Mouse (Mus musculus) urinary bladder, postnatal 14 days (tissue): ENCODE results near the gene Ak5.
A peak's percentile ranks its signal among the peaks of the same experiment; 100 is the strongest.

Experiments used
- DNase-seq: peaks from one replicate; pipeline ENCODE4 v3.0.0; 2021; ENCODE audit warnings: low spot score

The Ak5 gene

DNA sequence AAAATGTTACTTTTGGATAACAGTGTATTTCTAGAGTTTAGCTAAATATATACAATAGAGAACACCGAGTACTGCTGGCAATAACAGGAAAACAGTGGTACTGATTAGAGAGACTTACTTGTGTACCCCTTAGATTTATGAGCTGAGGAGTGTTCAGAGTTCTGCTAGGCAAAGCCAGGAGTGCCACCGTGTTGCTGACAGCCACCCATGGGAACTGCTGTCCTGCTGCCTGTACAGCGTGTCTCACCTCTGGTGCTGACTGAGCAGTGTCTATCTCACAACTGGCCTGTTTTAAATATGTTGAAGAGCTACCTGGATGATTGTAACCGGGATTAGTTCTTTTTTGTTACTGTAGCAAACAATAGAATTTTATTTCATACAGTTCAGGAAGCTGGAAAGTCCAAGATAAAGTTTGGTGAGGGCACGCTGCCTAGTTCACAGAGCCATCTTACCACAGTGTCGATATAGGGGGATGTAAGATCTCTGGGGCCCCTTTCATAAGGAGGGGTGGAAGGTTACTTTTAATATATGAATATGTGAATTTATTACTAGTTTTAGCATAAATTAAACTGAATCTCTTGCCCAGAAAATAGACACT, 103.5 kb downstream of the Ak5 start:
- DNase-seq = no peak

DNA sequence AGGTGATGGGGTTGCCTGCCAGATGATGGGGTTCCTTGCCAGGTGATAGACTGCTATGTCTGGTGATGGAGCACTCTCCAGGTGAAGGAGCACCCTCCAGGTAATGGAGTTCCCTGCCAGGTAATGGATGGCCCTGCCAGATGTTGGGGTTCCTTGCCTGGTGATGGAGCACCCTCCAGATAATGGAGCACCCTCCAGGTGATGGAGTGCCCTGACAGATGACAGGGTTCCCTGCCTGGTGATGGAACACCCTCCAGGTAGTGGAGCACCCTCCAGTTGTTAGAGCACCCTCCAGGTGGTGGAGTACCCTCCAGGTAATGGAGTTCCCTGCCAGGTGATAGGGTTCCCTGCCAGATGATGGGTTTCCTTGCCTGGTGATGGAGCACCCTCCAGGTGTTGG, 104.3 kb downstream of the Ak5 start:
- DNase-seq = no peak

DNA sequence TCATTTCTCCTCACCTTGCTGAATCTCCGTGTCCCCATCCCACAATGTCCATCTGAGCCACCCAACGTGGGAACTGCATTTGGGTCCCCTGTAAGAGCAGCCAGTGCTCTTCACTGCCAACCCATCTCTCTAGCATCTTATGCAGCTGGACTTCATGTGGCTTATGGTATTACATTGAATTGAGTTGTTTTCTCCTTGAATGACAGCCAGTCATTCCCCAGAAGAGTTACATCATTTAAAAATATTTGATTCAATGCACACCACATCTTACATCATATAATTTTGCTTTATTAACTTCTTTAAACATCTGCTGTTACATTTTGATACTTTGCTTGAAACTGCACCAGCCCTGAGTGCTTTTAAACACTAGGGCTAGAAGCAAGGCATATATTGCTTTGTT, 106.5 kb downstream of the Ak5 start:
- no peak for DNase-seq

DNA sequence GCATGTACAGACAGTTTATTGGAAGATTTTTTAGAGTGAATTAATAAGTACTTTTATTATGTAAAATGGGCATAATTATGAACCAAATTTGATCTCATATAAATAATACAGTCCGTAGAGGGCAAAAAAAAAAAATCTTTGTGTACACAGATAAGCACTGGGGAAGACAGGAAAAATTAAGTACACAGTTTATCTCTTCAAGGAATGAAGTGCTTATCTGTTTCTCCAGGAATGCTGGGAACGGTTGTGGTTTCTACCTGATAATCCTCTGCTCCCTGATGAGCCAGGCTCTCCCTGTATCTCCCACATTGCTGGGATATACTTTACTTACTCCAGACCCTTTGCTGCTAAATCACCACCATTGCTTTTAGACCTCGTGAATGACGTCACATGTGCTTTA, 108.9 kb downstream of the Ak5 start:
- no peak for DNase-seq

DNA sequence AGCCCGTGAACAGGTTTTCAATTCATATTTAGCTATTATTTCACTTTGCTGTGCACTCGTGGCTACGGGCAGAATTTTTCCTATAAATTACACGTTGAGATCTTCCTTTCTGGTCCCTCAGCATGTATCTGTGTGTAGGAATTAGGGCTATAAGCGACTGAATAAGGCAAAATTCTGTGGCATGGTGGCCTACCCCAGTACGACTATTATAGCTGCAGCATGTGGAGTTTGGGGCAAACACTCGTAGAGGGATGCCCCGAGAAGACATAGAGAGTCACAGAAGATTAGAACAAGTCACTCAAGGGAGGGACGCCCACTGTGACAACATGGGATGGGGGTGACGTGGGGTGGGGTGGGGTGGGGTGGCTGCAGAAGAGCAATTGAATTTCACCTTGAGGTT, 110.1 kb downstream of the Ak5 start:
- no peak for DNase-seq

DNA sequence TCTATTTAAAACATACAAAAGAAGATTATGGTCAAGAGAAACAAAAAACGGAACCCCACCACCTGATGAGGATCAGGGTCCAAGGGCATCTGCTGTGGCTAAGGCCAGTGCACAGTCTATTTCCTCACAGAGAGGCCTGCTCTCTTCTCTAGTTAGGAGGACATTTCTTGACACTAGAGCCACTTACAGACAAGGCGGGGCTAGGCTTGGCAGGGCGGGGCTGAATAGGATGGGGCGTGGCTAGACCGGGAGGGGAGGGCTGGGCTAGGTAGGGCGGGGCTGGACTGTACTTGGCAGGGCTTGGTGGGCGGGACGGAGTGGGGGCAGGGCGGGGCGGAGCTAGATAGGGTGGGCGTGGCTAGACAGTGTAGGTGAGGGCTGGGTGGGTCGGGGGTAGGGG, 110.5 kb downstream of the Ak5 start:
- DNase-seq = peak; percentile 37

DNA sequence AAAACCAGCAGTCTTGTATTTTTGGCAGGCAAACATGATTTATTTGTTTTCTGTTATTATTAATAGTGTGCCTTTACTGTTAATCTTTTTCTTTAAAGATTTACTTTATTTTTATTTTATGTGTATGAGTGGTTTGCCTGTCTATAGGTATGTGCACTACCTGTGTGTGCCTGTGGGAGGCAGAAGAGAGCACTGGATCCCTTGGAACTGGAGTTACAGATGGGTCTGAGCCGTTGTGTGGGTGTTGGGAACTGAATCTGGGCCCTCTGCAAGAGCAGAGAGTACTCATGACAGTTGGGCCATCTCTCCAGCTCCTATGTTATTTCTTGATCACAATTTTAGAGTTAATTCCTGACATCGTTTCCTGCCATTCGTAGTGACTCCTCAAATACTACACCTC, 111.2 kb downstream of the Ak5 start:
- DNase-seq = no peak

DNA sequence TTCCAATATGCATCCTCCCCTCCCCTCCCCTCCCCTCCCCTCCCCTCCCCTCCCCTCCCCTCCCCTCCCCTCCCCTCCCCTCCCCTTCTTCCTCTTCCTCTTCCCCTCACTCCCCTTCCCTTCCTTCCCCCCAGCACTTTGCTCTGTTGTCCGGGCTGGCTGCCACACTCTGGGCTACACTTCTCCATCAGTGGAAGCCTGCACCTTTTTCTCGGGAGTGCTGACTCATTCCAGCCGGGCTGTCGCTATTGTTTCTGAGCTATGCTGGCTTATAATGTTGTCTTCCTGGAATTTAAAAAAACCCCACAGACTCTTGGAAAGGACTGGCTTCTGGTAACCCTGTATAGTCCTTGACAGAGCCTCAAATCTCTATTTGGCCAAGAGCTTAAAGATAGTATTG, 111.7 kb downstream of the Ak5 start:
- no peak for DNase-seq

DNA sequence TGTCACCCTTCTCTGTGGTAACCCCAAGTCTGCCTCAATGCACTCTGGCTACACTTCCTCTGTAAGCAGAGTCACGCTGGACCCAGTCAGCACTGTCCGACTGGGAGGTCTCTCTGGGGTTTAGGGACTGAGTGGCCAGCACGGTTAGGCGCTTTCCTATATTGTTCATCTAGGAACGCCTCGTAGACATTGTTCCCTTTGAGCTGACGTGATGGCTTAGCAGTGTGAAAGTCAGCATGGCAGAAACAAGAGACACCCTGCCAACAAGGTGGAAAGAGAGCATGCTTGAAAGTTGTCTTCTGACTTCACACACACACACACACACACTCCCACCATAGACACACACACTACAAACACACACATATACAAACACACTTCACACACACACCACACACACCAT, 112.9 kb downstream of the Ak5 start:
- no peak for DNase-seq

DNA sequence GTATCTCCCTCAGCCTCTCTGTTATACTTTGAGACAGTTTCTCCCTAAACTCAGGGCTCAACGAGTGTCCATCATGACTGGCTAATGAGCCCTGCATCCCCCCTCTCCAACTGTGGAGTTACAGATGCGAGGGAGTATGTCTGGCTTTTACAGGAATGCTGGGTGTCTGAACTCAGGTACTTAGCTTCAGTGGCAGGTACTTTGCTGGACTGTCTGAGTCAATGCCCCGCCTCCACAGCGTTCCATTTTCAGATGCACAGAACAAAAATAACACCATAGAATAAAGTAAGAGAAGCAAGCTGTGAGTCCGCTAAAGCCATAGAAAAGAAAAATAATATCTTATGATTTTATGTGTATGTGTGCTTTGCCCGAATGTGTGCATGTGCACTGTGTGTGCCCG, 113.8 kb downstream of the Ak5 start:
- DNase-seq = no peak

DNA sequence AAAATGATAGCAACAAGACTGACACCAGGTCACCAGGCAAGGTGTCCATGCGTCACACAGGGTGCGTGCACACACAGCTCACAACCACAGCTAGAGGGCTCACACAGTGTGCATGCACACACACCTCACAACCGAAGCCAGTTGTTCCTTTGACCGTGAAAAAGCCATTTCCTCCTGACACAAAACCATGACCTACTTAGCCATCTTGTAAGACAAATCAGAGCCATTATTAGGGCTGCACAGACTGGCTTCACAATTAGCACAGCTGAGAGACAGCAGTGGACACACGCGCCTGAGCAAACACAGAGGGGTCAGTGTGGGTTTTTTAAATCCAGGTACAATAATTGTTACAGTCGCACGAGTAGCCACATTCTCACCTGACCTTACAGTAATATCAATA, 115.5 kb downstream of the Ak5 start:
- DNase-seq = no peak

DNA sequence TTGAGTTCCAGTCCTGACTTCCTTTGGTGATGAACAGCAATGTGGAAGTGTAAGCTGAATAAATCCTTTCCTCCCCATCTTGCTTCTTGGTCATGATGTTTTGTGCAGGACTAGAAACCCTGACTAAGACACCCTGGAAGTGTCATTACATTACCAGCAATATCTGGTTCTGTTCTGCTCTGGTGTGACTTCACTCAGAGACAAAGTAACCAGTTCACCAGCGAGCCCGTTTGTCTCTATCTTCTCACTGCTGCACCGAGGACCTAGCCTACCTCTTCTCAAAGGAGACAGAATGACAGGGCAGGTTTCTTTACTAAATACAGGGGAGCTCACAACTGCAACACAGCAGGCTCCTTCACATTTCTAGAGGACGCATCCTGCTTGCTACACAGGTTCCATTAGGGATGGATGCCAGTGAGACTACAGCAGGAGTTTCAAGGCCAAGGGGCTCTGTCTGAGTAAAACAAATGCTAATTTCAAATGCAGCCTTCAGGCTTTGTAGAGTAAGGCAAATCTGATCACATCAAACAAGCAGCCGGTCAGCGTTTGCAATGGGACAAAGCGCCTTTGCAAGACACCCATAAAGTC, 117.5 kb downstream of the Ak5 start:
- no peak for DNase-seq

DNA sequence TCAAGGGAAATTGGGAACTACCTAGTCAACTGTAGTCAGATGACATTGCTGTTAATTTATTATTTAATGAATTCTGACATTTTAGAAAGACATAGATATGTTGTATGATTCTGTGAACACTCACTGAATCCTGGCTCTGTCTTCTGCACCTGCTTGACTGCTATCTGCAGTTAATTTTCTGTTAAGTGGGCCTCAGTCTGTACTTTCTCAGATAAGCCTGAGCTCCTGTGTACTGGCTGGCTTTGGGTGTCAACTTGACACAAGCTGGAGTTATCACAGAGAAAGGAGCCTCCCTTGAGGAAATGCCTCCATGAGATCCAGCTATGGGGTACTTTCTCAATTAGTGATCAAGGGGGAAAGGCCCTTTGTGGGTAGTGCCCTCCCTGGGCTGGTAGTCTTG, 118.1 kb downstream of the Ak5 start:
- DNase-seq = no peak

DNA sequence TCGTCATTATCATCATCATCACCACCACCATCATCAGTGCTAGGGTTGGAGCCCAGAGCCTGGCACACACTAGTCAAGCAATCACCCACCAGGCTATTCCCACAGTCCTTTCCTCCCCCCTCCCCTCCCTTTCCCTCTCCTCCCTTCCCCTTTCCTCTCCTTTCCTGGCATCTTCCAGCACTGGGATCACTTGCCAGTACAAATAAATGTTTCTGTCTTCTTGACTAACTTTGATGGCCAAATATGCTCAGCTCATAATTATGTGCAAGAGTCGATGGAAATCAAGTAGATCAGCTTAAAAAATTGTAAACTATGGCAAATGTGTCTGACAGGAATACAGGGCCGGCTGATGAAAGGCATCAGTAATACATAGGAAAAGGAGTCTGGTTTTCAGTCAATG, 123.2 kb downstream of the Ak5 start:
- DNase-seq = no peak

DNA sequence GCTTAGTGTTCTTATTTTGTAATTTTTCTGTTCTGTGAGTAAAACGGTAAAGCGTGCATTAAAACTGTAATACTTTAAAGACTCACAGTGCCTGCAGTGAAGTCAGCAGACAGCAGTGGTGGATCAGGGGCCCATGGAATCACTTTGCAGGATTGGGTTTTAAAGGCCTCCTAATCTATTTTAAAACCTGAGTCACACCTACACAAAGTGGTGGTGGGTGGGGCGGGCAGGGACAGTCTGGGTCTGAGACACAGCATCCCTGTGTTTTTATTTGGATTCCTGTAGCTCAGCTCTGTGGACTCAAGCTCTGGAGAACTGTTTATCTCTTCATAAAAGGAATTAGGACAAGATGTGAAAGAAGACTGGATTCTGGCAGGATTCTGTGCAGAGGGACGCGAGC, 125.9 kb downstream of the Ak5 start:
- no peak for DNase-seq

DNA sequence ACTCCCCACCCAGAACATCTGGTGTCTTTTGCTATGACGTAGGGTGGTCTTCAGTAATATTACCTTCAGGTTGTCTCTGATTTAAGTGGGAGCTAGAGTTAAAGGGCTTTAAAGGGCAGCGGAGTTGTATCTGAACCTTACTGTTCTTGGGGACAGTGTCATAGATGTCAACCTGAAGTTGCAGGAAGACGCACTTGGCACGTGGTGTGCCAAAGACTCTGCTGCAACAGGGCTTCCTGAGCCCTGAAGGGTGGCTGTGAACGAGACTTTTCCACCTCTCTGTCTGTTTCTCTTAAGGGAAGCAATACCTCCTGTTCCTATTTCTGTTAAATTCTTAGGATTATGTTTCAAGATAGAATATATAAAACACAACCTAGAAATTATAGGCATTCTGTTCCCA, 137.8 kb downstream of the Ak5 start:
- no peak for DNase-seq

DNA sequence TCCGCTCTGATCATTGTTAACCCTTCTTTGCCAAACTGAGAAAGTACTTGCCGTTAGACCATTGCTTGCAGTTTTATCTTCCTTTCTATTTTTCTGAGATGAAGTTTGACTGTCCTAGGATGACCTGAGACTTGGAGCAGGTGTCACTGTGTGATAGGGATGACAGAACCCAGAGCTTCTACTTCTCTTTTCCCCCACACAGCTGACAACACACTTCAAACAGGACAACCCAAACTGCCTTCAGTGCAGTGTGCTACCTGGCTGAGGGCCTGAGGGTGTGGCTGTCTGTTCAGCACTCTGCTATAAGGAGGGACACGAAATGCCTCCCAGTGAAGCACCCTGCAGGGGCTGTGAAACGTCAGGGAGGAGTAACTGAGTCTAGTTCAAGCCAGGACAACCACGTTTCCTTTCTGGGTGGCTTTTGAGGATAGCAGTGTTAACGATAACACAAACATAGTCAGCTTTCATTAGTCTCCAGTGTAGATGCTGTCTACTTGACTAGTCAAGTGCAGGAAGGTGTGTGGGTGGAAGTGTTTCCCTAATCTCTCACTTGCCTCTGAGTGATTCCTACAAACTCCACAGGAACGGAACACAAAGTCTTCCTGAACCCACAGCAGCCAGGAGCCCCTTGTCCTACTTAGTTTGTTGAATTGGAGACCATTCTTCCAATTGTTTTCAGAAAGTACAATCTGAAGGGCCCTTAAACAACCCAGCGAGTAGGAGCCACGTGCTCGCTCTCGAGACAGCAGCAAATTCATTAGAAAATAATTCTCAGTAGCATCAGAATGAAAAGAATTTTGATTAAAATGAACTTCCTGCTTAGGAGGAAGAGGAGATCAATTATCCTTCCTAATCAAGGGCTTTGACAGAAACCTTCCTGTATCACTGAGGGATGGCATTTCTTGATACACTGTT, 138.8 kb downstream of the Ak5 start:
- DNase-seq = no peak

DNA sequence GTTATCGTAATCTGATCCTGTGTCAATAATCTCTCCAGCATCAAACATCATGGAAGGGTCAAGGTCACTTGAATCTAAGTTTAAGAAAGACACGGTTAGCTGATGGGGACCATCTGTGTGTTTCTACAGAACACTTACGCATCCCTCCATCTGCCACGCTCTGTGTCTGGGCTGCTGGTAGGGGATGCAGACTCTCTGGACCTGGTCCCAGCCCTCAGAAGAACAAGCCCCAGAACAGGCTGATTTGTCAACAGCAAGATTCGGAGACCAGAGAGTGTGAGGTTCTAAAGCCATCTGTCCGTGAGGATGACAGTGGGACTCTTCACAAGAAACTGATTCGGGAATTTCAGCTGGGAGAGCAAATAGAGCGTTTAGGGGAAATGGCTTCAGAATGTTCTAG, 141.4 kb downstream of the Ak5 start:
- DNase-seq = no peak

DNA sequence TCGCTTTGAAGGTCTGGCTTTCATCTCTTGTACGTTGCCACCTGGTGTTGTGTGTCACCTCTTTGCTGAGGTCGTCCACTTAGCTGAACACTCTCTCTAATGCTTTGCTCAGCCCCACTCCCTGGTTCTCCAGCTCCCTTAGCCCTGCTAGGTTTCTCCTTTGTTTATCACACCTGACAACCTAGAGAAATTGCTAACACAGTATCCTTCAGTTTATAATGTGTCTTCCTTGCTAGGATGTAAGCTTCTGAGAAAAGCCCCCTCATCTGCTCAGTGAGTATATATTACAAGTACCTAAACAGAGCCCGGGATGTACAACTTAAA, 144.9 kb downstream of the Ak5 start:
- no peak for DNase-seq

DNA sequence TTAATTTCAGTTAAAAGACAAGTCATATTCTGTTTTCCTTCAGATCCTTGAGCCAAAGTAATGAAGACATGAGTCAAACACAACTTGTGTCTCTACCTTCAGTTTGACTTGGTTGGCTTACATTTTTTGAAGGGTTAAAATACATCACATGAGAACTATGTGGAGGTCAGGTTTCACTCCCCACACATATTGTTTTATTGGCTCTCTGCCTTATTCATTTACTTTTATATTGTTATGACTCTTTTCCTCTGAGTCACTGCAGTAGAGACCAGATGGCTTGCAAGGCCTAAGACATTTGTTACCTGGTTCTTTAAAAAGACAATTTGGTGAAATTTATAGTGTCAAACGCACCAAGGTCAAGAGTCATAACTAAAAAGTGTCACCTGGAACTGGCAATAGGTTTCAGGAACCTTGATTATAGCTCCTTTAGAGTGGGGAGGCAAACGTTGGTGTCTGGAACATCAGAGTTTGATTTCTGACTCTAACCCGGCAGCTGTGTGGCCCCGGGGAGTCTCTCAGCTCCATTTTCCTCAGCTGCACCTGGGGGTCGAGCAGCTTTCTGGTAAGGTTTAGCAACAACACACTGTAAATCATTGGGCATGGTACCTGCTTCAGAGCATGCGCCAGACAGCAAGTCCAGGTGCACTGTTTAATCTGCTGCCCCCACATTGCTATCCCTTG, 145.4 kb downstream of the Ak5 start:
- no peak for DNase-seq

DNA sequence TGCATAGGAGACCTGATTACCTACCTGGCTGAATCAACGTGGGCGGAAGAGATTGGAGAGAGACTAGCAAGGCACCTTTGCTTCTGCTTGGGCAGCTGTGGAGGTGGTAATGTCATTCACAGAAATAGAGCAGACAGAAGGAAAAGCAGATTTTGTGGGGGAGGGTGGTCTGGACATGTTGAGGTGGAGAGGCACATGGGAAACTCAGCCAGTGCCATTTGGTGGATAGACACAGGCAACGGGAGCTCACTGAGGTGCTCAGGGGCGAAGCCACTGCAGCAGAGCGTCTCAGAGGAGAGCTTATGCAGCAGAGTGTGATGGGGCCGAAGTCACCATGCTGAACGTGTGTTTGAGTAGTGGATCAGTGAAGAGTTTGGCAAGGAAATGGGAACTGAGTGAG, 147.1 kb downstream of the Ak5 start:
- DNase-seq = no peak

DNA sequence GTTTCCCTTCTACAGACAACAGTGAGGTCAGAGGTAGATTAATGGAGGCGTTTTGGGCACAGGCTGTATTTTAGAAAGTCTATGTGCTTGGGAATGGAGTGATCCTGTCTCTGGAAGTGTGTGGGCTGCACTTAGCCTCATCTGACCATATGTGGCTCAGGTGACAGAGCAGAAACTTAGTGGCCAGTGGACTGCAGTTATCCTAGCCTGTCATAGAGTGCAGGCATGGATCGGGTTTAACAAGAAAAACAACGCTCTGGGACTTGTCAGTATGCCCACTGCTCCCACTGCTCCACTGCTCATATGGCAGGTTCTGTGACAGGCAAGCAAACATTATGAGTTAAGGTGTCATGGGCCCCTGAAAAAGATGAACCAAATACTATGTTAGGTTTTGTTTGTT, 148.1 kb downstream of the Ak5 start:
- DNase-seq = no peak

DNA sequence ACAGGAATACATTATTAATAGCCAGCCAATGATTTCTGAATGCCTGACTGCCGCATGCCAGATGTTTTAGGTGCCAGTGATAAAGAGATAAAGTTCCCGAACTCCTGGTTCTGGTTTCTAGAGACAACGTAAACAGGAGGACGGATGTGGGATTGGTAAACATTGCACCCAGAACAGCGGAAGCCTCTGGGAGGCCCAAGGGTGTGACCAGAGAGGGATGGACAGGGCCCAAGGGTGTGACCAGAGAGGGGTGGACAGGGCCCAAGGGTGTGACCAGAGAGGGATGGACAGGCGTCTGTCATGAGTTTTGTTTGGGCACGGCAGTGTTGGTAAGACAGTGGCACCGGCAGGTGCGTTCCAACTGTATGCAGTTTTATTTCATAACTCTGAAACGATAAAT, 148.6 kb downstream of the Ak5 start:
- DNase-seq = no peak
